Mouse (Mus musculus) testis, postnatal 10 days (tissue): Measurements from ENCODE around the gene Usp3.

ENCODE experiments used
- DNase-seq: peaks from one replicate; pipeline ENCODE4 v3.0.0; 2021; ENCODE audit warnings: low spot score

Gene Usp3

DNA sequence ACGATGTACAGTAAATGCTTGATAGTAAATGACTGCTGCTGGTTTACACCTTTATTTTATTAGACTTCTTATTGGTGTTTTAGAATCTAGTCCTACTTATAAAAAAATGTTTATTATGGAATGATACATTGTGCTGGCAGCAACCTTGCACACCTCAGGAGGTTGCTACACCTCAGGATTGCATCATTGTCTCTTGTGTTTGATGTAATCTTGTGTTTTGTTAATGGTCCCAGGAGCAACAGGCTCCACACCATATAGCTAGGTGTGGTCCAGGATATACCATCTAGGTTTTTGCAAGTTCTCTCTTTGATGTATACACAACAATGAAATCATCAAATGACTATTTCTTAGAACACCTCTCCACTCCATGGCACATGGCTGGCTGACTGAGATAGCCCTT, 11.0 kb upstream of the Usp3 start:
- DNase-seq: peak; percentile 17

DNA sequence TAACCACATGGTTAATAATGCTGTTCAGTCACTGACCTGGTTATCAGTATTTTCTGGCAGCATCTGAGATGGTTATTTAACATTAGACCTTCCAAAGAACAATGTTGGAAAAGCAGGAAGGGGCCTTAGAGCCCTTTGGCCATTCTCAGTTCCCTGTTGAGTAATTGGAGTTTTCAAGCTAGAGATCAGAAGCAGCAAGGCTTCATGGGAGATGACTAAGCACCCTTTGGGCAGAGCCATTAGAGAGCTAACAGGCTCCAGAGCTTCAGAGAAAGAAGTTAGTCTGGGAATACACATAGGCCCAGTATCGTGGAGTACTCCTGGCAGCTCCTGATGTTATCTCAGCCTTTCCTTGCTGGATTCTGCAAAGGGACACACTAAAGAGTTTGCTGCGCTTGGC, 8.1 kb upstream of the Usp3 start:
- DNase-seq: no peak

DNA sequence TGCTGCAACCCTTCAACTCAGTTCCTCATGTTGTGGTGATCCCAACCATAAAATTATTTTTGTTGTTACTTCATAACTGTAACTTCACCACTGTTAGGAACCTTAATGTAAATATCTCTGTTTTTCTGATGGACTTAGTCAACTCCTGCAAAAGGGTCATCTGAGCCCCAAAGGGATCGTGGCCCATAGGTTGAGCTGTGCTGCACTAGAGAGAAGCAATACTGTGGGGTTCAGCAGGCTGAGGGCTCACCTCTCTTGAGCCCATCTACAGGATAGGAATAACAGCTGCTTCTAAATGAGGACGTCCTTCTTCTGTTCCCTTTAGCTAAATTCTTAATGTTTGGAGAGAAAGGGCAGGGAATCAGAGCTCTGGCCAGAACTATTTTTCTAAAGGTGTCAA, 7.6 kb upstream of the Usp3 start:
- DNase-seq: no peak

- DNase-seq: peak; percentile 64
Measured at GRCm38 (mm10) chr9:66599577-66599976, 6.6 kb upstream of the Usp3 start.

- DNase-seq: peak; percentile 35
Measured at GRCm38 (mm10) chr9:66598636-66599035, 5.7 kb upstream of the Usp3 start.

DNA sequence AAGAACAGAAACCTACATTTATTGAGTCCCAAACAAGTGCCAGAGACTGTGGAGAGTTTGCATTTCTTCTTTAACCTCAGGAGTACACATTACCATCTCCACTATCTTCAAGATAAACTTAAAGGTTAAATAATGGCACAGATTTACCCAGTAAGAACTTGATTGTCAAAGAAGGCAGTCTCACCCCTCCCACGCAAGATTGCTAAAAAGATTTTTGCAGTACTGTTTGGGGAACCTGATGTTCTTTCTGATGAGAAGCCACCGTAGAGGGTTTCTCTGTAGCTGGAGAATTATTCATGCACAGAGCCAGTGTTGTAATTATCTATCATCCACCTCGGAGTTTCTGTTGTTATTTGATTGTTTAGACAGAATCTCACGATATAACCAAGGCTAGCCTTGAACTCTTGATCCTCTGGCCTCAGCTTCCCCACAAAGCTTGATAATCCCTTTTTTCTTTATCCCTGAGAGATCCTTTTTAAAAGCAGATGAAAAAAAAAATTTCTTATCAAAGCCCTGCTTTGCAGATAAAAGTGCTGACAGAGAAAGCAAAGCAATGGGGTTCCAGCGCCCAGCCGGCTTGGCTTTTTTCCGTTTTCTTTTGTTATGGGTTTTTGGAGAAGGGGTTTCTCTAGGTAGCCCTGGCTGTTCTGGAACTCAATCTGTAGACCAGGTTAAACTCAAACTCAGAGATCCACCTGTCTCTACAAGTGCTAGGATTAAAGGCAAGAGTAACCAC, 4.7 kb upstream of the Usp3 start:
- no peak for DNase-seq

GRCm38 (mm10) chr9:66597076-66597475, 4.1 kb upstream of the Usp3 start:
- DNase-seq: no peak

DNA sequence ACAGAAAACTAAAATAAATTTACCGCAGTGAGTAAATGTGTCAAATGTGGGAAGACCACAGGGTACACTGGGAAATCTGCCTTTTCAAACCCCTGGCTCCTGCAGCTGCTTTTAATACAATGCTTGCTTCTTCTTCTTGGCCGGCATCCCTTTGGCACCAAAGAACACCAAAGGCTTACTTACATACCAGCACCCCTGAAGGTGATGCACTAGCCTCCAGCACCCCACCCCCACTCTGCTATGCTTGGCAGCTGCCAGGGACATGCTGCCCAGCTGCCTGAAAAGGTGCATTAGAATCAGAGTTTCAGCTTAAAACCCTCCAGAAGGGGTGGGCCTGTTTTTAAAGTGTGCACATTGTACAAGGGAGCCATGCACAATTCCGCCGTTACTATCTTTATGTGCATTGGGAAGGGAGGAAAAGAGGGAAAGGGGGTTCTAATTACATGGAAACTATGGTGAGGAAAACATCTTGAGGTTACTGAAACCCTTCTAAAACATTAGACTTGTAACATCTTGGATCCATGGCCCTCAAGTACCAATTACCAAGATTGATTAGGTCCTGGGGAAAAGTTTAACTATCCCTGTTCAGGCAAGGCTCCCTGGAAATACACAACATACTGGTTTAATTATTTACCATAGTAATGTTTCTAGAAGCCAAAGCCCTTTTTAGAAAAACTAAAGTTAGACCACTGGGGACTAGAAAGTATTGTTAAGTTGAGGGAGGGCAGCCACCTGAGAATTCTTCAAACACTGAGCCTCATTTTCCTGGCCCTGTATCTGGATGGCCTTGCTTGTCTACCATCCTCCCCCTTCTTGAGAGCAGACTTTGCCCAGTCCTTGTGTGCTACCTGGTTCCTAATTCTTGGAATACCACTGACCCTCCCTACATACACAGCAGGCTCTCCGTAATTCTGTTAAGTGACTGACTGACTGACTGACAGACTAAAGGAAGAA, 3.1 kb upstream of the Usp3 start:
- peak; percentile 66 for DNase-seq

- DNase-seq: no peak
Measured at GRCm38 (mm10) chr9:66594061-66594460, 1.1 kb upstream of the Usp3 start.

DNA sequence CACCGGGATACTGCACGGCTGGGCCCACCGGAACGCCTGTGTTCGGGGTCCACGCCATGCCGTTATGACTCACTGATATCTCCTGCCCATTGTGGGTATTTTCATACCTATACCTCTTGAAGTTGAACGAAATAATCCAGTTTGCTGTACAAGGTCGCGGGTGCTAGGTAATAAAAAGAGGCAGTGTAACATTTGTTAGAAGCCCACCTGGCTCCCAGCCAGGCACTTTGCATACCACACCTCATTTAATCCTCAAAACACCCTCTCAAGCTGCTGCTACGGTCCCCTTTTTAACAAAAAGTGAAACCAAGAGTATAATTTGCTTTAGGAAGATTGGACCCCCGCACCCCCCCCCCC, 649 bp upstream of the Usp3 start:
- DNase-seq: peak; percentile 64

- peak; percentile 70 for DNase-seq
Measured at GRCm38 (mm10) chr9:66591851-66592645, 894 bp downstream of the Usp3 start.

- DNase-seq: no peak
Measured at GRCm38 (mm10) chr9:66590051-66590450, 2.9 kb downstream of the Usp3 start.

DNA sequence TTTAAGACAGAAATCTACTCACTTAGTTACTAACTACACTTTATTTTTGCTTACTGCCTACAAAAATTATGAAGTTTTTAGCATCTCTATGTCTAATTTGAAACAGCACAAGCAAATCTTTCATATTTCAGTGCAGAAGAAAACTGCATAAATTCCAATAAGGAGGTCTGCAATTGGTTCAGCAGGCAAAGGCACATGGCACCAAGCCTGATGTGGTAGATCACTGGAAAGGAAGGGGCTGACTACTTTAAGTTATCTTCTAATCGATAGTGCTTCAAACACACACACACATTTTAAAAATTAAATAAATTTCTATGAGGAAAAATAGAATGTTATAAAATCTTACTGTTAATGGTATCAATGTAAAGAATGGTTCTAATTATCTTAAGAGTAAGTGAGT, 5.9 kb downstream of the Usp3 start:
- no peak for DNase-seq

DNA sequence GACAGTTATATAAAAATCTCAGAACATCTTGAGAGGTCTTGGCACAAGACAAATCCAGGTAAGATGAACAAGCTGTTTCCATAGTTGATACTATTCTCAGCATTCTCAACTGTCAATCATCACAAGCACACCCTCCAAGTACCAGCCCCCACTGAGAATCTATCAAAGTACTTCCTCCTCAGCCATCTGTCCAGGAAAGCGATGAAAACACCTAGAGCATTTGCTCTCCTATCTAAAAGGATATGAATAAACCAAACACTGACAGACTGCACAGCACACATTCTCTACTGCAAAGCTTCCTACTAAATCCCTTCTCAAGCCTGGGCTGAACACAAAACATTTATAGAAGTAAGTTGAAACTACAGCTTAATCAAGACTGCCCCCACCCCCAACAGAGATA, 6.4 kb downstream of the Usp3 start:
- no peak for DNase-seq

DNA sequence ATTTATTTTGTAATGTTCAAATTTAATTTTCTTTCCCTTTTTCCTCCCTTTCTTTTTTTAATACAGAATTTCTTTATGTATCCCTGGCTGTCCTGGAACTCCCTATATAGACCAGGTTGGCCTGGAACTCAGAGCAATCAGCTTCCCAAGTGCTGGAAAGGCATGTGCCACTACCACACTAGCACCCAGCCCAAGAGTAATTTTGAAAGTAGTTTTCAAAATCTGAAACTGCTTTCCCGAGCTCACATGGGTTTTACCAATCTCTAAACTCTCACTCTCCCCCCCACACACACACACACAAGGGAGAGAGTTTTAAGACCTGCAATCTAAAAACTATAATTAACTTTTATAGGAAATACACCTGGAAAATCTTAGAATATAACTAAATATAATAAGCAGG, 7.8 kb downstream of the Usp3 start:
- DNase-seq: no peak

GRCm38 (mm10) chr9:66584176-66584575, 8.8 kb downstream of the Usp3 start:
- DNase-seq: no peak

DNA sequence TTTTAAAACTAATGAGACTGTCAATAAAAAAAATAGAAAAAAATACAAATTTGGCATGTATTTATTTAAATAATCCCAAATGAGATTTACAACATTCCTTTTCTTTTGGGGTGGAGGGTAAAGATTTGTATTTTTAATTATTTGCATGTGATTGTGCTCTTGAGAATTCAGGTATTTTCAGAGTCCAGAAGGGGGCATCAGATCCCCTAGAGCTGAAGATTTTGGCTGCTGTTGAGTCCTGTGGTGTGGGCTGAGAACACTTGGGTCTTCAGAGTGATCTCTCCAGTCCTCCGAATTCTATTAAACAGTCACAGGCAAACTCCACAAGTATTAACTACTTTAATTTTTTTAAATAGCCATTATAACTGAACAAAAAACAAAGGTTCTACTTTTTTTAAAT, 9.7 kb downstream of the Usp3 start:
- DNase-seq: no peak

DNA sequence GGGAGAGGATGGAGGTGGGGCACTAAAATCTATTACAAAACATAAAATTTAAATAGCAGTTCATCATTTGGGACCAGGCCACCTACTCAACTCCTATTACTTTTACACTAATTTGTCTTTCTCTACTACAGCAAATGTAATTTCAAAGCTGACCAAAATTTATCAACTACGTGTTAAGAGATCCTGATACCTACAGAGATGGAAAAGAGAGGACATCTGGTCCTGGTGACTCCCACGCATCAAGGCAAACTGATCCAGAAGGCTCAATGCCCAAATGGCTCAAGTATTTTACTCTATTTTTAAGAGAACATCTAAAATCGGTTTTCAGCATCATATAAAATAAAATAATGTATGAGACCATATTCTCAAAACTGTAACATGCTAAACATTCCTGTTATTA, 11.2 kb downstream of the Usp3 start:
- no peak for DNase-seq

GRCm38 (mm10) chr9:66580722-66581121, 12.2 kb downstream of the Usp3 start:
- DNase-seq: no peak

- DNase-seq: no peak
Measured at GRCm38 (mm10) chr9:66575878-66576238, 17.1 kb downstream of the Usp3 start.

GRCm38 (mm10) chr9:66575041-66575877, 17.7 kb downstream of the Usp3 start:
- no peak for DNase-seq
